Mouse (Mus musculus) cerebellum, postnatal 14 days (tissue): ENCODE measurements around the gene Cd2bp2.
A peak's percentile ranks its signal among the peaks of the same experiment; 100 is the strongest.

Experiments used
- DNase-seq, 2 experiments: peaks; one replicate each; pipeline ENCODE4 v3.0.0; 2021; ENCODE audit warnings: mixed read lengths in 2 of 2

Gene Cd2bp2

DNA sequence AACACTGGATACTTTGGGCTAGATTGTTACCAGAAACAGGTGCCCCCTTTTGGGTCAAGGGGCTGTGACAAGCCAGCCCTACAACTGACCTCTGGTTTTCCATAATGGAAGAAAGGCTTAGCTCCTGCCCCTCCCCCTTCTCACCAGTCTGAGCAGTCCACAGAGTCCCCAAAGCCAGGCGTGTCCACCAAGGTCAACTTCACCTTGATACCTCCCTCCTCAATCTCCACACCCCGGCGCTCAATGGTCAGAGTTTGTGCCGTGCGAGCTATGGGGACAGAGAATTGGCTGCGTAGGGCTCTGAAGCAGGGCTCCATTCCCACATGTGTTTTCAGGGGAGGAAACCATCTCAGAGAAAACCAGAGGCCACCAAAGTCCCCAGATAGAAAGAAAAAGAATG, 21.6 kb upstream of the Cd2bp2 start:
- no peak for DNase-seq

DNA sequence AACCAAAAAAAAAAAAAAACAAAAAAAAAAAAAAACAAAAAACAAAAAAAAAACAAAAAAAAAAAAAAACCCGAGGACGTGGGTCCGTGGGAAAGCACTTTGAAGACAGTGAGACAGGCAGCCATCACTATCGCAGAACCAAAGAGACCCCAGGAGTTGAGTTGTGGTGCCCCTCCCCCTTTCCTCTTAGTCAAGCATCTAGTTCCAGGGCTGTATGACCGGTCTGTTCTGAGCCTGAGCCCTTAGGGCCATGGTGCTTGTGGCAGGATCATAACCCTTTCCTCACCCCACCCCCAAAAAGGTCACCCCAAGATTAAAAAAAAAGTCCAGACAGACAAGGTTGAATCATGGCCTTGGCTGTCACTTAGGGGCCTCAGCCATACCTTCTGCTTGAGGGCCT, 20.5 kb upstream of the Cd2bp2 start:
- DNase-seq, result no peak

DNA sequence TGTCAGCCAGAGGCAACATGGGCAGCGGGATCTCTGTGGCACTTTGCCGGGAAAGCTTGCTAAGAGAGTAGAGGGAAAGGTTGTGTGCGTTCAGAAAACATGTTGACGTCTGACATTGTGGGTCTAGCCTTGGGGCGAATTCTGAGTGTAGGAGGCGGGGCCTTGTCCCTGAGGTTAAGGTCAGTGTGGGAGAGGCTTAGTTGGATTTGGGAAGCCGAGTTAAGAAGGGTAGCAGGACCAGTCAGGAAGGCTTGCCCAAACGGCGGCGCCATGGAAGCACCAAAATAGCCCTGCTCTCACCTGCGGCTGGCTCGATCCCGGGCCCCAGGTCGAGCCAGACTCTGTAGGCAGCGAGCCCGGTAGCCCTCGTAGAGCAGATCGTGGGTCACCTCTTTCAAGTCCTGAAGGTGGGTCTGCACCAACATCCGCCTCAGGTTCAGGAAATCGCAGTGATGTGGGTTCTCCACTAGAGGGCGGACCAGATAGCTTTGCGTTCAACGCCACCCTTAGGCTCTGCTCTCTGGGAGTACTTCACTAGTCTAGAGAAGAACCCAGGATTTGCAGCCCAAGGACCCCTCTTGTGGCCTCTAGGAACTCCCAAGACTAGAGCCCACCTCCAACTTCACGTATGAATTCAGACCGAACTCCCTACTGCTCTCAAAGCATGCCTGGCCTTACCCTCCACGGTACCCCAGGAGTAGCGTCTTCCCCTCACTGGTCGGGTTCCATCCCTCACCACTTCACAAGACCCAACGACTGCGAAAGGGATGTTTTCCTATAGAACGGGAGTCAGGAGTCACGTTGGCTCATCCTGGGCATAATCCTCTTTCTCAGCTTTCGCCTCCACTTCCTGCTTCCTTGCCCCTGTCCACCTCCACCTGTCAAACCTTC, 19.4 kb upstream of the Cd2bp2 start:
- DNase-seq, result peak; percentile 79 to 80

DNA sequence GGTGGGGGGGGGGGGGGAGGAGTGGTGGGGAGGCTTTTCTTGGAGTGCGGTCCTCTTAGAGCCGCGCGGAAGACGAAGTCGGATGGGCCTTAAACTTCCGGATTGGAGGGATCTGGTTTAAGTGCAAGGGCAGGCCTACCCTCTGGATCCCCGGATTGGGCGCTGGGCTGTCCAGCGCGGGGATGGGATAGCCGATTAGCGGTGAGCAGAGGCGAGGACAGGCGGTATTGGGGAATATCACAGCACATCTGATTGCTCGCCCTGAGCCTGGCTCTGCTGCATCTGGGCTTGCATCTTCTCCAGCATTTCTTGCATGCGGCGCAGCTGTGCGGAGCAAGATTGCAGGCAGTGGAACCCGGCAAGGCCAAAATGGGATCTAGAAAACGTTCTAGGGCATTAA, 18.7 kb upstream of the Cd2bp2 start:
- DNase-seq, result no peak

DNA sequence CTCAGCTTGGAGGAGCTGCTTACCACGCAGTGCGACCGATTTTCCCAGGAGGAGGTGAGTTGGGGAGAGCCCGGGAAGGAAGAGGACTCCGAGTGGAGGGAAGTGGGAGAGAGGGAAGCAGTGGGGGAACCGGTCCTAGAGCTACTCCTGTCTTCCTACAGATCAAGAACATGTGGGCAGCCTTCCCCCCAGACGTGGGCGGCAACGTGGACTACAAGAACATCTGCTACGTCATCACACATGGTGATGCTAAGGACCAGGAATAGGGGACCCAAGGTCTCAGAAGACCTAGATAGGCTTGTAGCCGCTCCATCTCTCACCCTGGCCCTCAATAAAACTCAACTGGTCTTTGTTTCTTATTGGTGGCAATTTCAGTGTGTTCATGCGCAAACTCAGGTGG, 18.1 kb upstream of the Cd2bp2 start:
- no peak for DNase-seq

DNA sequence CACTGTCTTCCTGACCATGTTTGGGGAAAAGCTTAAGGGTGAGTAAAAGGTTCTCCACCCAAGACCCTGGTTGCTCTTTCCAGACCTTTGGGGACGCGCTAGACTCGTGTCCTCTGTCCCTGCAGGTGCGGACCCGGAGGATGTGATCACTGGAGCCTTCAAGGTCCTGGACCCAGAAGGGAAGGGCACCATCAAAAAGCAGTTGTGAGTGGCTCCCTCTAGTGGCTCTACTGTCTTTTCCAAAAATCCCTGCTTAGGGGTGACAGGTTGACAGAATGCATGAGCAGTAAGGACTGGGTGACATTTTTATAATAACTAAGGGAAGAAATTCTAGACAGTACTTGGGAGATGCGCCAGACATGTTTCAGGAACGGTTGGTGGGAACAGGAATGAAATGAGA, 17.6 kb upstream of the Cd2bp2 start:
- DNase-seq, result peak; percentile 69 to 76

DNA sequence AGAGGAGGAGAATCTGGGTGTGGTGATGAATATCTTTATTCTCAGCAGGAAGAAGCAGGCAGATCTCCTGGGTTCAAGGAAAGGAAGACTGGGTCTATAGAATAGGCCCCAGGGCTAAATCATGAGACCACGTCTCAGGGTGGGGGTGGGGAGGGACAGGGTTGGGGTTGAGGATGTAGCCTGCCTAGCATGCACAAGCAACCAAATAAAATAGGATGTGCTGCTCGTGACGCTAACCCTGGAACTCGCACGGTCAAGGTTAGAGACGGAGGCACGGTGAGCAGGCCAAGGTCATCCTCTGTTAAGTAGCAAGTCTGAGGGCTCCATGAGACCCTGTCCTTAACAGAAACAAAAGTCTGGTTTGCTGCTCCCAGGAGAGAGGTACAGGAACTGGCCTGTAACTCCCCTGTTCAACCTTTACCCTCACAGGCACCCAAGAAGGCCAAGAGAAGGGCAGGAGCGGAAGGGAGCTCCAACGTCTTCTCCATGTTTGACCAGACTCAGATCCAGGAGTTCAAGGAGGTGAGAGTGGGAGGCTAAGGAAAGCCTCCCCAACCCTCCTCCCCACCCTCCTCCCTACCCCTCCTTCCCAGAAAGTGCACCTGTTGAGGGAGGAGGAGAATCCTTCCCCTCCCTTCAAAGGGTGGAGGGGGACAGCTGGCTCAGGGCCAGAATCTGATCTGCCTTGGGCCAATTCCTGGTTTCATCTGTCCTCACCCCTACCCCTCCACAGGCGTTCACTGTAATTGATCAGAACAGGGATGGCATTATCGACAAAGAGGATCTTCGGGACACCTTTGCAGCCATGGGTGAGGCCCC, 16.8 kb upstream of the Cd2bp2 start:
- no peak for DNase-seq

DNA sequence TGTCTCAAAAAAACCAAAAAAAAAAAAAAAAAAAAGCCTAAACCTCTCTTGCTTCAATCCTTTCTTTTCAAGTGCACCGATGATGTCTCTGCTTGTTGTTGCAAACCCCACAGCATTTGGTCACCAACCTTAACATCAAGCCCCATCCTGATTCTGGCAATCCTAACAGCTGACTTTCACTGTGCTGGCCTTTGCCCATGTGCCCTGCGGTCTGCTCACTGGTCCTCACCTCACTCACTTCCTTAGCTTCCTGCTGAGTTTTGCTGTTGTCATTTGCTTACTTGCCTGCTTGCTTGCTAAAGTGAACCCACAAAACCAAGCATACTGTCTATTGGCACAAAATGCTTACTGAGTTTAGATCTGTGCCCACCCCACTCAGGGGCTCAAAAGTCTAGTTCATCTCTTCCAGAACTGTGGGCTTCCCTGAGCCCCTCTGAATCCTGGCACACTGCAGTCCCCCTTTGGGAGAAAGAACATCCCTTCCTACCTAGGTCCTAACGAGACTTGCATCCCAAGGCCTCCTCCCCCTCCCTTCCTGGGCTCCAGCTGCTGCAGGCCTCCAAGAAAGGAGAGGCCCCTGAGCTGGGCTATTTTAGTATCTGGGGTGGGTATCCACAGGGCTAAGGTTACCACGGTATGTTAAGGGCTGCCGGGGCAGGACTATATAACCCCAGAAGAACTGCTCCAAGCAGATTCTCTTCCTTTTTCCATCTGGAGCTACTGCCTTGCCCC, 15.3 kb upstream of the Cd2bp2 start:
- DNase-seq, result no peak

DNA sequence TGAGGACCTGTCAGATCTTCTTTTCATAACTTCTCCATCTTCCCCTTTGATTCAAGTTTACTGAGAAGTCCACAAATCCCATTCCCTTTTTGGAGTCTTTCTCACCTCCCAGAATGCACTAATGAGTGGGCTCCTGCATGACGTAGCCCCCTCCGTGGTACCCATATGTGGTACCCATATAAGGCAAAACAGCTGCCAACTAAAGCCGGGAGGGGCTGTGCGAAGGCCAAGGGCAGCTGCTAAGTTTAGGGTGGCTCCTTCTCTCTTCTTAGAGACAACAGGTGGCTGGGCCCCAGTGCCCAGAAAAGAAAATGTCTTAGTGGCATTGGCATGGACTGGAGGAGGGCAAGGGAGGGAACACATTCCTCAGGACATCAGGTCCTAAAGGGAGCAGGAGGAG, 14.4 kb upstream of the Cd2bp2 start:
- DNase-seq, result no peak

DNA sequence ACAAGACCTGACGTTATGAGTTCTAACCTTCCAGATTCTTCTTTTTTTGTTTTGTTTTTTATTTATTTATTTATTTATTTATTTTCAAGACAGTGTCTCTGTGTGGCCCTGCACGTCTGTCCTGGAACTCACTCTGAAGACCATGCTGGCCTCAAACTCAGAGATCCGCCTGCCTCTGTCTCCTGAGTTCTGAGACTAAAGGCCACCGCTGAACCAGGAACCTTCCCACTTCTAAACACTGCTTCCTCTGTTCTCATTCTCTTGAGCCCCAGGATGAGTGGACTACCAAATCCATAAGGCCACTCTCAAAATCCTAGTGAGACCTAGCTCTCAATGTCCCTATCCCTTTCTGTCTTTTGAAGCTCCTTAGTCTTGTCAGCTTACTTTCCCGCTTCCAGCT, 14.0 kb upstream of the Cd2bp2 start:
- no peak for DNase-seq

DNA sequence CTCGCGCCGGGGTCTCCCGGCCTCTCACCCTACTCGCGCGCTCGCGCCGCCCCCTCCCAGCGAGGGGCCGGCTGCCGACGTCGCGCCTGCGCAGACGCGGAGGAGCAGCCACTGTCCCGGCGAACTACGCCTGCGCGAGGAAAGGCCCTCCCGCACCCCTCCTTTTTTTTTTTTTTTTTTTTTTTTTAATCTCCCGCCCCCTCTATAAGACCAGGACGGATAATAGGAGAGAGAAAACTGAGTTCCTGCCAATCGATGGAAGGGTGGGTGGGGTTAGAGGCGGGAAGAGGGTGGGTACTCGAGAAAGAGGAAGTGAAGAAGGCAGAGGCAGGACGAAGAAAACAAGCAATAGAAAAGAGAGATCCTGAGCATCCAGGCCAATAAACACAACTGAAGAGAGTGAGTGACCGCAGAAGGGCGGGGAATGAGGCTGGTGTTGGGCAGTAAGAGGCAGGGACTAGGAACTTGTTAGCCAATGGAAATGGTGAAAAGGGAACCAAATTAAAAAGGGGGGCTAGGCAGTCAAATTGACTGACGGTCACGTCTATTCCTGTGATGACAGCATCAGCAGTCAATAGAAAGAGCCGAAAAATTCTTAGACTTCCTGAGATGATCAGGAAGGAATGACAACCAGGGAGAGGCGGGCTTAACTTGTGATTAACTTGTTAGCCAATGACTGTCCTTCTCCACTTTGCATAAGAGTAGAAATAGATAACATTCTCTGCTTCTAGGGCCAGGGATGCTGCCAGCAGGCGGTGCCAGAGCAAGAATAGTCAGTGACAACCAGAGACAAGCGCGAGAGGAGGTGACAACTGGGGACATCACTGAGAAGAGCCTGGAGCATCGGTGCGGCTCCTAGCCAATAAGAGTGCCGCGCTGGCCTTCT, 12.9 kb upstream of the Cd2bp2 start, which contains the start of gene Mylpf:
Gene Mylpf, plus strand, starts transcription at position 338 of the 886 bp plus-strand sequence.
- peak; percentile 96 to 97 for DNase-seq

DNA sequence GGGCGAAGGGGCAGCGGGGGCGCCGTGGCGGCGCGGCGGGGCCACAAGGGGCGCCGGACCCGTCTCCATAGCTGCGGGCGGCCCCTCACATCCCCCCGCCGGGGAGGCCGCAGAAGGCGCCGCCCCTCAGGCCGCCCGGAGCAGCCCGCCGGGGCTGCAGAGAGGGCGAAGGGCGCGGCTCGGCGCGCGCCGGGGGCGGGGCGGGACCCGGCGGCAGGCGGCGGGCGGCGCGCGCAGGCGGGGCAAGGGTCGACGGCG, 12.4 kb upstream of the Cd2bp2 start, which contains the start of gene Tbc1d10b:
Gene Tbc1d10b, minus strand, starts transcription at position 174 of the 258 bp plus-strand sequence.
- no peak for DNase-seq

DNA sequence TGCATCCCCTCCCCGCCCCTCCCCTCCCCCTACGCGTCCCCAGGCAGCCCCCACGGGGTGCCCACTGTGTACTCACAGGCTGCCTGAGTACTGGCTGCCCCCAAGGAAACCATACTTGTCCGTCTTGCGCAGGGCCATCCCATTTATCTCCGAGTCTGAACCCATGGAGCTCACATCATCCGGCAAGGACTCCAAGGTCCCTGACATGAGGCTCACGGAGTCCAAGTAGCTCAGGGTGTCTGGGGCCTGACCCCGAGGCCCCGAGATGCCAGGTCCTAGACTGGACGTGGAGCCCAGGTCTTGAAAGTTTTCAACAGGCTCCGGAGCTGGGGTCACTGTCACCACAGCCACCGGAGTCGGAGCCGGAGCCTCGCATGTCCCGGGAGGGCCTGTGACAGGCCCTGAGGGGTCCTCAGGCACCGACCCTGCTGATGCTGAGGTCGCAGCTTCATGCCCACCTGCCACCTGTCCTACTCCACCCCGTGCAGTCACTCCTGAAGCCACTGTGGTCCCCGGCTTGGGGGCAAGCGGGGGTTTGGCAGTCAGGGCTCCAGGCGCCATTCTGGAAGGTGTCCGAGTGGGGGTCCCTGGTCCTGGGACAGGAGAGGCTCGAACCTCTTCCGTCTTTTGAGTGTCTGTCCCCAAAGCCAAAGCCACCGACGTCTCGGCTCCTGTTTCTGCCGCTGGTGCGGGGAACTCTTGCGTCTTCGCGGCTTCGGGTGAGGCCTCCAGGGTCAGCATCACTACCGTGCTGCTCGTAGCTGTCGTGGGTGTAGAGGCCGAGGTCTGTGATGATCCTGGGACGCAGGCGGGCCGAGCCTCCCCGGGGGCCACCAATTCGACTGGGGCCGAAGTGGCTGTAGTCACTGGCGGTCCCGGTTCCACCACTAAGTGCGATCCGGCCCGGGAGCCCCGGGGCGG, 11.8 kb upstream of the Cd2bp2 start:
- DNase-seq, result peak; percentile 53 to 64

DNA sequence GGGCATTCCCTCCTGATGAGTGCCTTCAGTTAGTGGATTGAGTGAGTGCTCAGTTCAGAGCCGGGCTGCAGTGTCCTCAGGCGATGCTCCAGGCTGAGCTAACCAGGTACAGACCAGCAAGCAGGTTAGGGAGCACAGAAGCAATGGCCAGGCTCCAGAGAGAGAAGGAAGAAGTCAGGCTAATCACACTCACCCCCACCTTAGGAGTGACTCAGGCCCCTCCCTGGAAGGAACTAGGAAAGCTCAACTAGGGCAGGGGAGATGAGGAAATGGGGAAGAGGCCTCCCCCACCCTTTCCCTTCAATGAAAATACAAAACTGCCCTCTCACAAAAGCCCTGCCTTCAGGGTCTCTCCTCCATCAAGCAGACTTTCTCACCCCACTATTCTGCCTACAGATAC, 10.8 kb upstream of the Cd2bp2 start:
- DNase-seq, result no peak

DNA sequence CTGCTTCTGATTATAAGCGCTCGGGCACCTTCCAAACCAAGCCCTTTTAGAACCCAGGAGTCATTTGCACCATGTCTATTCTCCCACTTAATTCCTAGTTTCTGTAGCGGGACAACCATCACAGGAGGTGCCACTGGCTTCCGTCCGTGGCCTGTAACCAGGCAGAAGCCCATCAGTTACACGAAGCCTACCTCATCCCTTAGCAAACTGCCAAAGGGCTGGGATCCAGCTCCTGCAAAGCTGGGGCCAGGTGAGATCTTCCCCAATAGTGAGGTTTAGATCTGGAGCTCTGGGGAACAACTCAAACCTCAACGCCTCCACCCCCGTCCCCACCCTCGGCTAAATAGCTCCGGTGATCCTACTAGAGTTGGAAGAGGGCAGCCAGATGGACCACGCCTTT, 634 bp upstream of the Cd2bp2 start:
- peak in 1 of 2 experiments; percentile 40 for DNase-seq

DNA sequence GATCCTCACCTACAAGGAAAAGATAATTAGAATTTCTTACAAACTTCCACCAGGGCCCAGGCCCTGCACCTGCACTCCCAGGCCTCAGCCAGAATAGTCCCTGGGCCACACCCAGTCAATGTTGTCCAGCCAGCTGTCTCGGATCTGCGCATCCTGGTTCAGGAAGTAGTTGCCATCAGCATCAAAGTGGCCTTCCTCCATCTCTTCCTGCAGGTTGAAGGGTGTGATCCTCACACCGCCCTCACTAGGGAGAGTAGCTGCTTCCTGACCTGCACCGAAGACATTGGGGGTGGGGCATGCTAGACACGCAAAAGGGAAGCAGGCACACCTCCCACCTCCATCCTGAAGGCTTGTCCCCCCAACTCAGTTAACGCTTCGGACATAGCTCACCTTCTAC, 1.2 kb downstream of the Cd2bp2 start:
- no peak for DNase-seq

DNA sequence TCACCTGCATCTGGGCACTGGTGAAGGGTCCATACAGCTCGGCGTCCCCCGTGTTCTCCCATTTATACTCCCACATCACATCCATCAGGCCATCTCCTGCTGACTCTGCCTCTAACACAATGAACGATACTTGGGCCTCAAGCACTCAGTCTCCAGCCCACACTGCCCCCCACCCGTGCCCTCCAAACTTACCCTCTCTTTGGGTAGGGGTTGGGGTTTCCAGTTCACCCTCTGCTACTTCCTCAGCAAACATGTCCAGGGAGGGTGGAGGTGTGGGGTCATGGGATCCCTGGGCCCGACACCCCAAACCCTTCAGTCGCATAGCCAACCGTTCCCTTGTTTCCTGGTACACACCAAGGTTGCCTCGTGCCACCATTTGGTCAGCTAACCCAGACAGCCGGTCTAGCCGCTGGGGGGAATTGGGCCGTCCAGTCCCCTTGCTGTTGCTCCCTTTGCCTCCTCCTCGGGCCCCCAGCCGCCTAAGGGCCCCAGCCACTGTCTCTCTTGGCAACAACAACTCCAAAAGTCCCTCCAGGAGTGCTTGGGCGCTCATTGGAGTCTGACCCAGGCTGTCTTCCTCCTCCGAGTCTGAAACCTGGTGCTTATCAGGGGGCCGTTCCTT, 1.7 kb downstream of the Cd2bp2 start:
- no peak for DNase-seq

DNA sequence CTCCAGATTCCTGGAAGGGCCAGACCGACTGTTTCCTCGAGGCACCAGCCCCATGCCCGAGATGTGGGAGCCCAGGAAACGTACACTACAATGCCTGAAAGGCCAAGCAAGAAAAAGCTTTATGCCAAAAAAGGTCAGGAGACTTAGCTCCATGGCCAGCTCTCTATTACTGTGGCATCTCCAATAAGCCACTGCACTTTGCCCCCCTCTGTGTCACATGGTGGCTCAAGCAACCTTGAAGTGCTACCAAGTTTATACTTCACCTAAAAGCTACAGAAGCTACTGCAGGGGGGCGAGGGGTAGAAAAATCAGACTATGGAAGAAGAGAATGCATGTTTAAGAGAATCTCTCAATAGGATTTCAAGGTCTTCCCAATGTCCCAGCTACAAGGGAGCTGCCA, 2.9 kb downstream of the Cd2bp2 start:
- DNase-seq, result no peak

DNA sequence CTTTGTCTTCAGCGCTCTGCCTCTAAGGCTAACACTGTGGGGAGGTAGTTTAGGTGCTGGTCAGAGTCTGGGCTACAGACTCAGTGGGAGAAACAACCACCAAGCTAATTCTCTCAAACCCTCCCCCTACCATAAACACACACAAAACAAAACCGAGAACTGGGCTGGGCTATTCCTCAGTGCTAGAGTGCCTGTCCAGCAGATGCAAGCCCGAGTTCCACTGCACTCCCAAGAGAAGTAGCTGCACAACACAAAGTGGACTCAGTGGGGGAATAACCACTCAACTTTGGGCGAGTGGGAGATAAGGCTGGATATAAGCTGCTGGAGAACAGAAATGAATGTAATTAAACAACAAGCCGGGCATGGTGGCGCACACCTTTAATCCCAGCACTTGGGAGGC, 5.2 kb downstream of the Cd2bp2 start:
- DNase-seq, result no peak
